Mouse (Mus musculus): Measurements from ENCODE around the gene Ier5.

Ier5 gene

GRCm38 (mm10) chr1:155107843-155108242 is 8.4 kb upstream of the Ier5 start:
- in situ Hi-C loops (cut with MboI; ENCODE audit: low pct_unique_long_range_greater_than_20kb in 1 of 2, low sequenced_read_pairs in 2 of 2, unreplicated experiment in 1 of 2), result no loop called here

DNA sequence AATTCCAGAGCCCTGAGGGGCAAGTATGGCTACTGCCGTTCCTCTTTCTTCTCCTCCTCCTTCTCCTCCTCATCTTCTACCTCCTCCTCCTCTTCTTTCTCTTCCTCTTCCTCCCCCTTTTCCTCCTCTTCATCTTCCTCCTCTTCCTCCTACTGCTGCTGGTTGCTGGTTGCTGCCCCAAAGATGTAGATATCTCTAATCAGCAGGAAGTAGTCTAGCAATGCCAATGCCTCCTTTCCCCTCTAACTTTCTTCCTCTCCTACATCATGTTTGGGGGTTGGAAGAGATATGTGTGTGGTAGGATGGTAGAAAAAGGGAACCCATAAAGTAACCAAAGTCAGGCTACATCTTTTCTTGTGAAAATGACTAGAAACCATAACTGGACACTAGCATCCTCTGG is 6.9 kb upstream of the Ier5 start:
- in situ Hi-C loops (cut with MboI; ENCODE audit: low pct_unique_long_range_greater_than_20kb in 1 of 2, low sequenced_read_pairs in 2 of 2, unreplicated experiment in 1 of 2), result no loop called here

DNA sequence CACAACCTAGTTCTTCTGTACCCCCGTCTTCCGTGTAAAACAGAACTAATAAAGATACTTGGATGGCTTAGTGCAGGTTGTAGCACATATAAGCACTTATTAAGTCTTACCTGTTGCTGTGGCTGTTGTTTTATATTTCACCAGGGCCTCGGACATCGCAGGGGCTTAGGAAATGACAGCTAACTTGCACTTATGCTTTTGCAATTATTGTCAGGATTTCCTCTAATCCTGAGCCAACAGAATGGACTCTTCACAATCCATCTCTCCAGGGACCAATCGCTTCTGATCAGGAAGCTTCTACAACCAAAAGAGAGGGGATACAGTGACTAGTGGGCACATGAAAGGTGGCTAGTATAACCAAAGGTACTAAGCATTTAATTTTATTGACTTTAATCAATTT is 4.6 kb upstream of the Ier5 start:
- in situ Hi-C loops (cut with MboI; ENCODE audit: low pct_unique_long_range_greater_than_20kb in 1 of 2, low sequenced_read_pairs in 2 of 2, unreplicated experiment in 1 of 2), result no loop called here

DNA sequence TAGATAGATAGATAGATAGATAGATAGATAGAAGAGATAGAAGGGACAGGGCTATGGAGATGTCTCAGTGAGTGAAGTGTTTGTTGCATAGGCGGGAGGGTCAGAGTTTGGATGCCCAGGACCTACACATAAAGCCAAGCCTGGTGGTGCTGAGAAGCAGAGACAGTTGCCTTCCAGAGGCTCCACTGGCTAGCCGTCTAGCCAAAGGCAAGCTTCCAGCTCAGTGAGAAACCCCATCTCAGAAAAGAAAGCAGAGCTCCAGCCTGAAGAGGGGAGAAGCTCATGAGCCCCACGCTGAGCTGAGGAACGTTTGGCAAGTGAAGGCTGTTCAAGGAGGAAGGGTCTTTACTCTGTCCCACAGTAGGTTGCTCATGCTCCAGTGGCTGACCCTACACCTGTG is 3.2 kb upstream of the Ier5 start:
- in situ Hi-C loops (cut with MboI; ENCODE audit: low pct_unique_long_range_greater_than_20kb in 1 of 2, low sequenced_read_pairs in 2 of 2, unreplicated experiment in 1 of 2), result no loop called here

GRCm38 (mm10) chr1:155098486-155099279 is 753 bp downstream of the Ier5 start:
- in situ Hi-C loops (cut with MboI; ENCODE audit: low pct_unique_long_range_greater_than_20kb in 1 of 2, low sequenced_read_pairs in 2 of 2, unreplicated experiment in 1 of 2), result loop anchor here in 1 of 2 experiments (25.0 kb wide), 1 partner anchor 639 kb away; no protein-coding TSS in a partner anchor

DNA sequence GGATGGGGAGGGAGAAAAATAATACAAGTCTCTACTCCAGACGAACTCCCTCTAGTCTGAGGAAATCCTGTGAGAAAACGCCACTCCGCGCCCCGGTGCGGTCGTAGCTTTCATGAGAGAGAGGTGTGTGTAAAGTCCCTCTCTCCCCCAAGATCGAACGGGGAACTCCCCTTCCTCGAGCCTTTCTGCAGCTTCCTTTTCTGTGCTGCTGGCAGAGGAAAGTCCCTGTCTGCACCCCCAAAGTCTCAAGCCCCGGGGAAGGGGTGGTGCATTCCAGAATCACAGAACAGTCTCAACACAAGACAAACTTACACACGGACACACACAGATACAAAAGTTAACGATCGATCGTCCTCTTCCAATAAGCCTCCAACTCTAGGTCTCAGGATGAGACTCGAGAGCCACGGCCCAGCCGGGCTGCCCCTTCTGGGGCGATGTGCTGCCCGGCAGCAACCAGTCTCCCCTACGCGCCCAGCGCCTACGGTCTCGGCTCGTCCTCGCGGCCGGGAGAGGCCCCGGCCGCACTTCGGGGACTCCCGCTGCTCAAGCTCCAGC is 1.4 kb downstream of the Ier5 start:
- in situ Hi-C loops (cut with MboI; ENCODE audit: low pct_unique_long_range_greater_than_20kb in 1 of 2, low sequenced_read_pairs in 2 of 2, unreplicated experiment in 1 of 2), result loop anchor here in 1 of 2 experiments (25.0 kb wide), 1 partner anchor 639 kb away; no protein-coding TSS in a partner anchor

DNA sequence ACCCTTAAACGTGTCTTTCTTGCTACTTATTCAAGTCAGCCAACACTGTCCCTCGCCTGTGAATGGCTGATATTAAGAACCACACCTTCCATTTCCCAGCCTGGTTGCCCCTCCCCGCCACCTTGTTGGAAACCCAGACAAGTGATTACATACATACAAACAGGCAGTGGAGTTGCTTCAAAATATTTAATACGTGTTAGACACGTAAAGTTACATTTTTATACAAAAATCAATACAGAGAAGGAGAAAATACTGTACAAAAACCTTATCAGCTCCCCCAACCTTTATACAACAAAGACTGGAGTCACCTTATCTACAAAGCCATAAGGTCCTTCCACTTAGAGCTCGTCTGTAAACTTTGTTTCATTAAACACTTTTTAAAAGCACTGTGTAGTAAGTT is 2.1 kb downstream of the Ier5 start:
- in situ Hi-C loops (cut with MboI; ENCODE audit: low pct_unique_long_range_greater_than_20kb in 1 of 2, low sequenced_read_pairs in 2 of 2, unreplicated experiment in 1 of 2), result loop anchor here in 1 of 2 experiments (25.0 kb wide), 1 partner anchor 640 kb away; no protein-coding TSS in a partner anchor

DNA sequence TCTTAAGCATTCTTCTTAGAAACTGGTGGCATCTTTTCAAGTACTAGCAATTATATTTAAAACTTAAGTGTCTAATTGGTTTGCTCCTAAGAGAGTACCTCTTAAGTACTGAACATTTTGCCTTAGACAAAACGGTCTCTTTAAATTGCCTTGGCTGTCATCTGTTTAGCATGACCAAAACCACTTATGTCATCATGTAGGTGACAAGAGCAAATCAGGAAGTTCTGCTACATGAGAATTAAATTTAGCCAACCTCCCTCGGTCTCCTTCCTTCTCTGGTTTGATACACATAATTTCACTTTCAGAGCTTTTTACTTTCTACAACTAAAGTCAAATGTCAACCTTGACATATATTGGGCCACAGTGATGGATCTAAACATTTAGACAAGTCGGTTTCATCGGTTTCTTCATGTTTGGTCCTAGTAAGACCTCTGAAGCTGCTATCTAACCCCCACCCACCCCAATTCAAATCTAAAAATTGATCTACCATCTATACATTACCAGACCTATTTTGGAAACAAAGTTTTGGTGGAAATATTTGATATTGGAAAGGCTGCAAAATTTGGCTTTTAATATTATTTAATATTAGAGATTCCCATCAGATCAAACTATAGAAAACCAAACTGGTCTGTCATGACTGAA is 2.7 kb downstream of the Ier5 start:
- in situ Hi-C loops (cut with MboI; ENCODE audit: low pct_unique_long_range_greater_than_20kb in 1 of 2, low sequenced_read_pairs in 2 of 2, unreplicated experiment in 1 of 2), result loop anchor here in 1 of 2 experiments (25.0 kb wide), 1 partner anchor 641 kb away; no protein-coding TSS in a partner anchor

DNA sequence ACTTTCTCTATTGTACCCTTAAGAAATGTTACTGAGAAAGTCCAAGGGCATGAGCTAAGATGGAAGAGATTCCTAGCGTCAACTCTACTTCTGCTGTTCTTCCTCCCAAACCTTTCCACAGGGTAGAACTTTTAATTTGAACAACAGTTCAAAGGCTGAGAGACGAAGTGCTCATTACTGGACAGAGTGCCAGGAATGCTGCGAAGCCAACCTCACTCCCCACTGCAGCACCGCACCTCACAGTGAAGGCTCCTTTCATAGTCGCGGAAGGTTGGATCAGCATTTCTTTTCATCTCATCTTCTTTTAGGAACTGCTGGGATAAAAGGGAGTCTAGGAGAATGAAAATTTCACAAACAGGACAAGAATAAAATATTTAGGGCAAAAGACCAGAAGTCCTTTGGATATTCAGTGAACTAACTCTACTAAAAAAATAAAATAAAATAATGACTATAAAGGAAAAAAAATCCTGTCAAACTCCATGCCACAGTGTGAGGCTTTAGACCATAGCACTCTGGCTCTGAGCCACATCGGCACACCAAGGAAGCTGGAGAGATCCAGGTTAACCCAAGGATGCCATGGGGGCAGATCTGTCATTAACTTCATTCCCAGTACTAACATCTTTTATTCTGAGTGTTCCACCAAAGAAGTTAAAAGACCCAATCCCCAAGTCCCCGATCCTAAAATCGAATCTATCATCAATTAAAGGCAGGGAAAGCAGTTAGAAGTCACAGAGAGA is 5.3 kb downstream of the Ier5 start:
- in situ Hi-C loops (cut with MboI; ENCODE audit: low pct_unique_long_range_greater_than_20kb in 1 of 2, low sequenced_read_pairs in 2 of 2, unreplicated experiment in 1 of 2), result loop anchor here in 1 of 2 experiments (25.0 kb wide), 1 partner anchor 643 kb away; no protein-coding TSS in a partner anchor

- in situ Hi-C loops (cut with MboI; ENCODE audit: low pct_unique_long_range_greater_than_20kb in 1 of 2, low sequenced_read_pairs in 2 of 2, unreplicated experiment in 1 of 2), result loop anchor here in 1 of 2 experiments (25.0 kb wide), 1 partner anchor 644 kb away; no protein-coding TSS in a partner anchor
These were observed 6.2 kb downstream of the Ier5 start for GRCm38 (mm10) chr1:155093145-155093791.

DNA sequence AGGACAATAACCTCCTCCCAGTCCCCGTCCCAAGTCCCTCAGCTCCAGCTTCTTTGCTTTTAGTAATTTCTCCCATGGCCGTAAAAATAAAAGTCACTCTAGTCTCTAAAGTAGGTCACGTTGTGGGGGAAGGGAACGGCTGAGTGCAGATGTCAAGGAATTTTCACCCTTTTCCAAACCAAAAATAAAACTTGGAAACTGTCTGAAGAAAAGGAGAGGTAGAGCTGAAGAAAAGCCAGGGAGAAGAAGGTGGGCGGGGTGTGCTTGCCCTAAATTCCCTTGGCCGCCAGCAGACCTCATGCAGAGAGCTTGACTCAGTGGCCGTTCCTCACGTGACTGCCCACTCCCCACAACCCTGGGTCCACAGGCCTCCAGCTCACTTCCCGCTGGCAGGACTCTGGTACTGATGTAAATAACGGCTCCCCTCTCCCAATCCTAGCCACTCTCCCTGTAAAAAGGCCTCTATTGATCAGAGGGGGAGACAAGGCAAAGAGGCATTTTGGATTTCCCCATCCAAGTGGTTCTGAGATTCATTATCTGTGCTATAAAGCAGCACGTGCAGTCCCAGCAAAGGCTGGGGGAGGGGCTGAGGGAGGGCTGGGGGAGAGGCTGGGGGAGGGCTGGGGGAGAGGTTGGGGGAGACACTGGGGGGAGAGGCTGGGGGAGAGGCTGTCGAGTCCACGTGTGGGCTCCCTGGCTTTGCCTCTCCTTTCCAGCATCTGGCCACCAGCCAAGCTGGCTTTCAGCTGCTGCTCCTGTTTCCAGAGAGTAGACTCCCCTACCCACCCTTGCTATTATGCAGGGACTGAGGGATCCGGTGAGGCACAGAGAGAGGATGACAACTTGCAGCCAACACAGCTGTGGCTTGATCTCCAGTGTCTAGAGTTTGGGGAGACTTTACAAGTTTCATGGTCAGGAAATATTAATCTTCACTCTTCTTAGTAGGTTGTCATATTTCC is 7.3 kb downstream of the Ier5 start:
- in situ Hi-C loops (cut with MboI; ENCODE audit: low pct_unique_long_range_greater_than_20kb in 1 of 2, low sequenced_read_pairs in 2 of 2, unreplicated experiment in 1 of 2), result loop anchor here in 1 of 2 experiments (25.0 kb wide), 1 partner anchor 645 kb away; no protein-coding TSS in a partner anchor

- in situ Hi-C loops (cut with MboI; ENCODE audit: low pct_unique_long_range_greater_than_20kb in 1 of 2, low sequenced_read_pairs in 2 of 2, unreplicated experiment in 1 of 2), result loop anchor here in 1 of 2 experiments (25.0 kb wide), 1 partner anchor 646 kb away; no protein-coding TSS in a partner anchor
These were observed 8.0 kb downstream of the Ier5 start for GRCm38 (mm10) chr1:155091374-155091841.

DNA sequence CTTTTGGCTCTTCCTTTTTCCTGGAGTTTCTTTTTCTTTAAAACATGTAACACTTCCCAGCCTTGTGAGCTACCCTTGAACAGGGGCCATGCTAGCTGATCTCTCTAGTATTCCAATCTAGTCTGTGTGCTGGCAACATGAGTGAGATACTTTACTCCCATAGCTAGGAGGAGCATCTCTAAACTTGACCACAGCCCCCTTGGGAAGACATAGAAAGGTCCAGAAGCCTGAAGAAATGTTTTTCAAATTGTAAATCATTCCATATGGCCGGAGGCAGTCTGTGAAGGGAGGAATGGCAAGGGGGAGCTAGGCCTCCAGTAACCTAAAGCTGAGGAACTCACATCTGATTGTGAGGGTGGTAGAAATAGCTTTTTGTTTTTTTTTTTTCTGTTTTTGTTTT is 8.7 kb downstream of the Ier5 start:
- in situ Hi-C loops (cut with MboI; ENCODE audit: low pct_unique_long_range_greater_than_20kb in 1 of 2, low sequenced_read_pairs in 2 of 2, unreplicated experiment in 1 of 2), result loop anchor here in 1 of 2 experiments (25.0 kb wide), 1 partner anchor 647 kb away; no protein-coding TSS in a partner anchor

GRCm38 (mm10) chr1:155090327-155090726 is 9.1 kb downstream of the Ier5 start:
- in situ Hi-C loops (cut with MboI; ENCODE audit: low pct_unique_long_range_greater_than_20kb in 1 of 2, low sequenced_read_pairs in 2 of 2, unreplicated experiment in 1 of 2), result loop anchor here in 1 of 2 experiments (25.0 kb wide), 1 partner anchor 647 kb away; no protein-coding TSS in a partner anchor

DNA sequence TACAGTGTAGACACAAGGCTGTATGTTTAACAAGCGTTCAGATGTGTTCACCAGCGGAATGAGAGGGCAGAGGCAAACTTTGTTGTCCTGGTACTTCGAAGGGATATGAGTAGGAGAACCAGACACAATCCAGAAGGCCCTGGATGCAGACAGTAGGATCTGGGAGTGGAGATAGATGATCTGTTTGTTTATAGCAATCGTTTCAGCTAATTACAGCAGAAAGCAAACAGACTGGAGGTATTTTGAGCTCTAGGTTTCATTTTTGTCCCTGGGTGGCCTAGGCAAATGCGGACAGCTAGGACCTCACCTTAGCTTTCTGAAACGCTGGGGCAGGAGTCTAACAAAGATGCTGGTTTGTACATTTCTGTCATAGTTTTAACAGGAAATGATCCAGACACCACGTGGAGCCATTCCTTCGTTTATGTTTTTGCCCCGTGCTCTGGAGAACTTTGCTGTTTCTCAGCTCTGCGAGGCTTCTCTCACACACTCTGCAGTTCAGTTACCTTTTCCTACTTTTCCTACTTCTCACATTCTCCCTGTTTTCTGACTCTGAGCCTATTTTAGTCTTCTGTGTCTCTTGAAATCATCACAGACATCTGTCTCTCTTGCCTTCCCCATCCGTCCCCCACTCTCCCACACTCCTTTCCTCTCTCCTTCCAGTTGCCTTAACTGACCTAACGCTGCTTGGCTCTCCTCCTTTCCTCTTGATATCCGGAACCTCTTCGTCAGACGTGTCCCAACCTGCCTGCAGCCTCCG is 10.4 kb downstream of the Ier5 start:
- in situ Hi-C loops (cut with MboI; ENCODE audit: low pct_unique_long_range_greater_than_20kb in 1 of 2, low sequenced_read_pairs in 2 of 2, unreplicated experiment in 1 of 2), result loop anchor here in 1 of 2 experiments (25.0 kb wide), 1 partner anchor 648 kb away; no protein-coding TSS in a partner anchor

GRCm38 (mm10) chr1:155088046-155088445 is 11.4 kb downstream of the Ier5 start:
- in situ Hi-C loops (cut with MboI; ENCODE audit: low pct_unique_long_range_greater_than_20kb in 1 of 2, low sequenced_read_pairs in 2 of 2, unreplicated experiment in 1 of 2), result loop anchor here in 1 of 2 experiments (25.0 kb wide), 1 partner anchor 649 kb away; no protein-coding TSS in a partner anchor
